17 mouse cellular contexts compared by ENCODE assay signal in genomic region chr8:46388421-46388820, GRCm38 (mm10).
A peak's percentile ranks its signal among the peaks of the same experiment; 100 is the strongest.
DNase-seq lines count a peak whose midpoint lies in the region; ATAC-seq and TF ChIP-seq lines count a peak whose summit lies in the region.
"Had no signal": no experiment of that assay in that cellular context is flagged by ENCODE, and none has a peak within 500 bp of the region (broad histone marks: within the 10 kb centered on the region; RNA-seq: fewer than 3 reads in every experiment).

No protein-coding gene starts in this region.

- no peaks in the 10 kb centered on the region for H3K36me3 ChIP-seq in kidney, embryonic 14.5 days (ENCODE audit: control insufficient read depth, insufficient read depth, low read length)
- no peaks in the 10 kb centered on the region for H3K36me3 ChIP-seq in liver, adult 2 months (ENCODE audit: control insufficient read depth, insufficient read depth, low read length)
- no peaks in the 10 kb centered on the region for H3K36me3 ChIP-seq in liver, embryonic 11.5 days (ENCODE audit: control insufficient read depth, insufficient read depth, low read length)
- H3K36me3 ChIP-seq: embryonic facial prominence, embryonic 13.5 days; forebrain, embryonic 12.5 days; heart, embryonic 13.5 days had no signal

- H3K9me3 ChIP-seq in kidney, embryonic 14.5 days (ENCODE audit: control insufficient read depth, low read length), result no peaks in the 10 kb centered on the region
- no peaks in the 10 kb centered on the region for H3K9me3 ChIP-seq in liver, embryonic 11.5 days (ENCODE audit: control insufficient read depth, low read length)
- H3K9me3 ChIP-seq: embryonic facial prominence, embryonic 13.5 days; forebrain, embryonic 12.5 days; heart, embryonic 13.5 days had no signal

- 75% methylated on average over 3 of the region's 3 CpGs for WGBS in kidney, embryonic 14.5 days
- WGBS in liver, adult 2 months, result 58% methylated on average over 3 of the region's 3 CpGs
- 78% methylated on average over 3 of the region's 3 CpGs for WGBS in liver, embryonic 11.5 days

- intact Hi-C loops in gastrocnemius, postnatal 36 days (cut with DNase I), result no loop called here

- H3K27ac ChIP-seq in kidney, embryonic 14.5 days (ENCODE audit: low read depth, low read length), result no peak overlapping the region
- H3K27ac ChIP-seq in liver, adult 2 months (replicated peaks; ENCODE audit: insufficient read depth, low read depth, low read length), result peak overlapping the region; percentile 84
- H3K27ac ChIP-seq in liver, embryonic 11.5 days (ENCODE audit: low read depth, low read length), result no peak overlapping the region
- H3K27ac ChIP-seq: embryonic facial prominence, embryonic 13.5 days; forebrain, embryonic 12.5 days; heart, embryonic 13.5 days had no signal

- peak; percentile 57 for DNase-seq in kidney, adult 11 months
- no peak for DNase-seq in liver, adult 2 months (ENCODE audit: extremely low read depth, low read depth, low spot score)
- no peak for DNase-seq in liver, embryonic 11.5 days (ENCODE audit: low spot score)
- DNase-seq in kidney, postnatal 14 days, result peak; percentile 44
- DNase-seq in gastrocnemius, postnatal 36 days, result no peak
- DNase-seq in adrenal gland, postnatal 25 days, result no peak
- DNase-seq: adrenal gland, postnatal 10 days; cerebellum, adult 18-20 months; cerebellum, adult 9-11 months; cerebellum, postnatal 36 days; gastrocnemius, postnatal 10 days; heart, postnatal 36 days had no signal

- H3K4me3 ChIP-seq in kidney, embryonic 14.5 days (ENCODE audit: low read length), result no peak overlapping the region
- H3K4me3 ChIP-seq in liver, adult 2 months (ENCODE audit: insufficient read depth, low read depth, low read length), result no peak overlapping the region
- no peak overlapping the region for H3K4me3 ChIP-seq in liver, embryonic 11.5 days (ENCODE audit: low read depth, low read length)
- H3K4me3 ChIP-seq: embryonic facial prominence, embryonic 13.5 days; forebrain, embryonic 12.5 days; heart, embryonic 13.5 days had no signal

- H3K9ac ChIP-seq in kidney, embryonic 14.5 days (ENCODE audit: low read depth, low read length), result no peak overlapping the region
- H3K9ac ChIP-seq in liver, adult 2 months (ENCODE audit: low read depth, low read length), result no peak overlapping the region
- H3K9ac ChIP-seq in liver, embryonic 11.5 days (ENCODE audit: low read depth, low read length), result no peak overlapping the region
- H3K9ac ChIP-seq: embryonic facial prominence, embryonic 13.5 days; forebrain, embryonic 12.5 days; heart, embryonic 13.5 days had no signal

- no peak for TF ChIP-seq CTCF in liver, adult 2 months (IDR thresholded peaks at IDR 0.05; ENCODE audit: low read depth, low read length)

- no peaks in the 10 kb centered on the region for H3K27me3 ChIP-seq in kidney, embryonic 14.5 days (ENCODE audit: control insufficient read depth, insufficient read depth, low read length)
- no peaks in the 10 kb centered on the region for H3K27me3 ChIP-seq in liver, adult 2 months (ENCODE audit: control insufficient read depth, insufficient read depth, low read length)
- no peaks in the 10 kb centered on the region for H3K27me3 ChIP-seq in liver, embryonic 11.5 days (replicated peaks; ENCODE audit: control insufficient read depth, insufficient read depth, low read length)
- H3K27me3 ChIP-seq: embryonic facial prominence, embryonic 13.5 days; forebrain, embryonic 12.5 days; heart, embryonic 13.5 days had no signal

- no peak overlapping the region for H3K4me2 ChIP-seq in kidney, embryonic 14.5 days (replicated peaks; ENCODE audit: low read depth, low read length)
- H3K4me2 ChIP-seq in liver, embryonic 11.5 days, result no peak overlapping the region
- H3K4me2 ChIP-seq: embryonic facial prominence, embryonic 13.5 days; forebrain, embryonic 12.5 days; heart, embryonic 13.5 days had no signal

- ATAC-seq in kidney, embryonic 14.5 days (ENCODE audit: low FRiP score, low TSS enrichment), result no peak
- no peak for ATAC-seq in liver, embryonic 11.5 days (replicated peaks; ENCODE audit: low FRiP score)
- ATAC-seq: forebrain, embryonic 16.5 days had no signal

- TF ChIP-seq POLR2A in liver, adult 2 months (IDR thresholded peaks at IDR 0.05; ENCODE audit: extremely low read depth, insufficient read depth, low read length), result no peak

- H3K79me2 ChIP-seq in liver, adult 2 months (ENCODE audit: control insufficient read depth, insufficient read depth, low read length), result no peaks in the 10 kb centered on the region

- H3K4me1 ChIP-seq in kidney, embryonic 14.5 days (ENCODE audit: control insufficient read depth, insufficient read depth, low read length), result no peaks in the 10 kb centered on the region
- H3K4me1 ChIP-seq in liver, adult 2 months (ENCODE audit: control insufficient read depth, insufficient read depth, low read length), result peaks cover 27% of the 10 kb centered on the region
- no peaks in the 10 kb centered on the region for H3K4me1 ChIP-seq in liver, embryonic 11.5 days (replicated peaks; ENCODE audit: control insufficient read depth, insufficient read depth, low read length)
- H3K4me1 ChIP-seq: embryonic facial prominence, embryonic 13.5 days; forebrain, embryonic 12.5 days; heart, embryonic 13.5 days had no signal

Comparison
In these comparisons a context has a peak if more than half of its experiments do, and no peak if none do; other contexts are left out.
1. DNase-seq: peak in kidney, adult 11 months (single experiment) and kidney, postnatal 14 days (single experiment); none in liver, adult 2 months (single experiment), liver, embryonic 11.5 days (single experiment), gastrocnemius, postnatal 36 days (0 of 2) and adrenal gland, postnatal 25 days (single experiment).